Mouse (Mus musculus): Measurements from ENCODE around the gene Rabep2.

DNA sequence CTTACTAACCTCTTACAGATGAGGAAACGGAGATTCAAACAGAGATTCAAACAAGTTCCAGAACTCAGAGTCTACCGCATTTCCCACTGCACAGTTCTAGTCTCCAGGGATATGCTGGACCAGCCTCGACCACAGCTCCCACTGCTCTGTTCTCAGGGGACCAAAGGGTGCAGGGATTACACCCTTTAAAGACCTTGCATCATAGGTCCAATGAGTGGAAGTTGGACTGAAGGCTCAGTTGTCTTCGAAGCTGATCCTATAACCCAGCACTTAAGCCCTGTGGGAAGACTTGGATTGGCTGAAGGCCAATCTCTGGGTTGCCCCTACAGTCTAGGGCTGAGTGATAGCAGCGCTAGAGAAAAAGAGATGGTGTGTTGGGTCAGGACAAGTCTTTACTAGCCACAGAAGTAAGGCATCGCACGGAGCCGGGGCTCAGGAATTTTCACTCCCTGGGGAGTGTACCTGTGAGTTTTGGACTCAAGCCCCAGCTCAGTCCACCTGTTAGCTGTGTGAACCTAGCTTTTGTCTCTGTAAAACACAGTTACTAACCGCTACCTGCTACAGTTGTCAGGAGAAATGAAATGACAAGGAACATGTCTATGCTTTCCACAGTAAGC, 45.0 kb downstream of the Rabep2 start:
- TF ChIP-seq CTCF (IDR thresholded peaks at IDR 0.05; ENCODE audit: borderline replicate concordance, insufficient read depth, low read length), result no peak
- no peak for TF ChIP-seq POLR2A (IDR thresholded peaks at IDR 0.05; ENCODE audit: low read depth, low read length)

Measured in embryonic fibroblast, embryonic 13.5 days (primary cell).